Mouse (Mus musculus): ENCODE results near the gene Rapgef6. TPM values are rescaled to one million over a fixed set of nuclear protein-coding genes. Genes with fewer than 3 reads are reported as not detected.

Gene Rapgef6
- polyA plus RNA-seq, 1 experiment: 12.1 TPM

DNA sequence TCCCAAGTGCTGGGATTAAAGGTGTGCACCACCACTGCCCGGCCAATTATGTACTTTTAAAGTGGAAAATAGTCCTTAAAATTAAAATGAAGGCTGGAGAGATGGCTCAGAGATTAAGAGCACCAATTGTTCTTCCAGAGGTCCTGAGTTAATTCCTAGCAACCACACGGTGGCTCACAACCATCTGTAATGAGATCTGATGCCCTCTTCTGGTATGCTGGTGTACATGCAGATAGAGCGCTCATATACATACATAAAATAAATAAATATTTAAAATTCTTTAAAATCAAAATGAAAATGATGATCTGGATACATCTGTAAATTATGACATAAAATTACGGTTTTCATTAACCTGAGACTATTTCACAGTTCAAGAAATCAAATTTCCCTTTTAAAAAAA lies 123.8 kb downstream of the Rapgef6 start:
- TF ChIP-seq CTCF (conservative IDR thresholded peaks at IDR 0.05; ENCODE audit: insufficient read depth, insufficient read length, low read depth, low read length) (no peak), POLR2A (IDR thresholded peaks at IDR 0.05; ENCODE audit: low read depth, low read length) (no peak)
- no peak for DNase-seq
- WGBS: 99% methylated on average over 4 of the region's 4 CpGs
- Histone ChIP-seq H3K4me3 (ENCODE audit: insufficient read depth, low read depth, low read length) (no peak overlapping the region), H3K27ac (ENCODE audit: insufficient read depth, low read depth, low read length) (no peak overlapping the region), H3K27me3 (replicated peaks; ENCODE audit: control insufficient read depth, insufficient read depth, low read length) (no peaks in the 10 kb centered on the region), H3K4me1 (ENCODE audit: control insufficient read depth, insufficient read depth, low read length) (no peaks in the 10 kb centered on the region), H3K36me3 (ENCODE audit: control insufficient read depth, insufficient read depth, low read length) (no peaks in the 10 kb centered on the region; the same call in none of the 2 replicates)

DNA sequence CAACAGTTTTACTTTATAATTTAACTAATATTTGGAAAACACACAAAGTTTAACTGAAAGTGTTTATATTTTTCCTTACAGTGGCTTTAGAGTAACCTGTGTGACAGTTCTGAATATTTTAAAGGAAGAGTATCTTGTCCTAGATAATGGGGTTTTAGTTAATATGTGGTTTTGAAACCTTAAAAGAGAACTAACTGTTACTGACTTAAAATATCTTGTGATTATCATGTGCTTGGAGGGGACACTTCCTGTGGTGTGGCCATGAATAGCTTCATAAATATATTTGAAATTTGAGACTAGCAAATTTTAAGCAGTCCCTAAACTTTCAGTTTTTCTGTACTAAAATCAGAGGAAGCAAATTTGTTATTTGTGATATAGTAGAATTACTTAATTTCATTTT lies 125.9 kb downstream of the Rapgef6 start:
- Histone ChIP-seq H3K4me3 (ENCODE audit: insufficient read depth, low read depth, low read length) (no peak overlapping the region), H3K36me3 (ENCODE audit: control insufficient read depth, insufficient read depth, low read length) (no peaks in the 10 kb centered on the region; the same call in none of the 2 replicates), H3K27ac (ENCODE audit: insufficient read depth, low read depth, low read length) (no peak overlapping the region), H3K4me1 (ENCODE audit: control insufficient read depth, insufficient read depth, low read length) (no peaks in the 10 kb centered on the region), H3K27me3 (replicated peaks; ENCODE audit: control insufficient read depth, insufficient read depth, low read length) (no peaks in the 10 kb centered on the region)
- TF ChIP-seq CTCF (conservative IDR thresholded peaks at IDR 0.05; ENCODE audit: insufficient read depth, insufficient read length, low read depth, low read length): no peak
- no peak for TF ChIP-seq POLR2A (IDR thresholded peaks at IDR 0.05; ENCODE audit: low read depth, low read length)
- no peak for DNase-seq

DNA sequence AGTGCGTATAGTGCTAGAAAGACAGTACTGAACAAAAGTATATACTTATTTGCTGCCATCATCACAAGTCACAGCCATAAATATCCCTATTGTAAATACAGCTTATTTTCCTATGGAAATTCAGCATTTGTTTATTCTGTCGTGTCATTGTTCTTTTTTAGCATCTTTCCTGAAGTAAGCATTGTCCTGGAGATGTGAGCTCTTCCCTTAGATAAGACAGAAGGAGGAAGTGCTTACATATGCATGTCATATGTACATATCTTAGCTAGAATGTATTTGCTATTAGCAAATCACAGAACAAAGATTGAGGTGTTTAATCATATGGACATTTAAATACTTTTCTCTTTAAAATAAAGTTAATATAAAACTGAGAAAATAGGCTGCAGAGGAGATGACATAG lies 132.8 kb downstream of the Rapgef6 start:
- 84% methylated on average over 2 of the region's 2 CpGs for WGBS
- DNase-seq: no peak

DNA sequence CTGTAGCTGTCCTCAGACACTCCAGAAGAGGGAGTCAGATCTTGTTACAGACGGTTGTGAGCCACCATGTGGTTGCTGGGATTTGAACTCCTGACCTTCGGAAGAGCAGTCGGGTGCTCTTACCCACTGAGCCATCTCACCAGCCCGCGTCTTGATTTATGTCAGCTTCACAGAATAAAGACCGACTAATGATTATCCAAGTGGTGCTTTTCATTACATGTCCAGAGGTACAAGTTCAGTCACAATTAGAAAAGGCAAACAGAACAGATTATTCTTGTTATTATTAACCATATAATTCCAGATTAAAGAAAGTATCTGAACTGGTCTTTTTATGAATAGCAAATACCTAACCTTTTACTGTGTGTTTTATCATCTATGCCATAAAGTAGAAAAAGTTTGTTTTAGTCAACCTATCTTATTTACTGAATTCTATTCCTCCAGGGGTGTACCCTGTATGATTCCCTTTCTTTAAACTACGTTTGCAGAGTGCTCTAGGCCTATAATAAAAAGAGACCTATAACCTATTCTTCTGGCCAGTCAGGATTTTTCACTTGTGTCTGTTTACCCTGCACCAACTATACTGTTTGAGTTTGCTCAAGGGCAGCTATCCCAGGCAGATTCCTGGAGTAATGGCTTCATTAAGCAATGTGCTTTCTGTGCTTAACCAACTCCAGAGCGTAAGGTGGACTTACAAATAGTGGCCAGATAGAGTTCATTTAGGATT lies 151.1 kb downstream of the Rapgef6 start:
- H3K4me3 ChIP-seq (ENCODE audit: insufficient read depth, low read depth, low read length): no peak overlapping the region
- H3K36me3 ChIP-seq (ENCODE audit: control insufficient read depth, insufficient read depth, low read length): no peaks in the 10 kb centered on the region; the same call in 1 of the 2 replicates
- H3K27me3 ChIP-seq (replicated peaks; ENCODE audit: control insufficient read depth, insufficient read depth, low read length): no peaks in the 10 kb centered on the region
- TF ChIP-seq POLR2A (IDR thresholded peaks at IDR 0.05; ENCODE audit: low read depth, low read length) (no peak), CTCF (conservative IDR thresholded peaks at IDR 0.05; ENCODE audit: insufficient read depth, insufficient read length, low read depth, low read length) (no peak)
- 53% methylated on average over 8 of the region's 8 CpGs for WGBS
- DNase-seq: peak; percentile 30
- no peaks in the 10 kb centered on the region for H3K4me1 ChIP-seq (ENCODE audit: control insufficient read depth, insufficient read depth, low read length)
- no peak overlapping the region for H3K27ac ChIP-seq (ENCODE audit: insufficient read depth, low read depth, low read length)

More for the DNA sequence above, 132.8 kb downstream of the Rapgef6 start:
- Histone ChIP-seq H3K27me3 (replicated peaks; ENCODE audit: control insufficient read depth, insufficient read depth, low read length) (no peaks in the 10 kb centered on the region), H3K4me3 (ENCODE audit: insufficient read depth, low read depth, low read length) (no peak overlapping the region), H3K36me3 (ENCODE audit: control insufficient read depth, insufficient read depth, low read length) (no peaks in the 10 kb centered on the region; the same call in 1 of the 2 replicates), H3K4me1 (ENCODE audit: control insufficient read depth, insufficient read depth, low read length) (no peaks in the 10 kb centered on the region), H3K27ac (ENCODE audit: insufficient read depth, low read depth, low read length) (no peak overlapping the region)
- no peak for TF ChIP-seq POLR2A (IDR thresholded peaks at IDR 0.05; ENCODE audit: low read depth, low read length)
- TF ChIP-seq CTCF (conservative IDR thresholded peaks at IDR 0.05; ENCODE audit: insufficient read depth, insufficient read length, low read depth, low read length): no peak

DNA sequence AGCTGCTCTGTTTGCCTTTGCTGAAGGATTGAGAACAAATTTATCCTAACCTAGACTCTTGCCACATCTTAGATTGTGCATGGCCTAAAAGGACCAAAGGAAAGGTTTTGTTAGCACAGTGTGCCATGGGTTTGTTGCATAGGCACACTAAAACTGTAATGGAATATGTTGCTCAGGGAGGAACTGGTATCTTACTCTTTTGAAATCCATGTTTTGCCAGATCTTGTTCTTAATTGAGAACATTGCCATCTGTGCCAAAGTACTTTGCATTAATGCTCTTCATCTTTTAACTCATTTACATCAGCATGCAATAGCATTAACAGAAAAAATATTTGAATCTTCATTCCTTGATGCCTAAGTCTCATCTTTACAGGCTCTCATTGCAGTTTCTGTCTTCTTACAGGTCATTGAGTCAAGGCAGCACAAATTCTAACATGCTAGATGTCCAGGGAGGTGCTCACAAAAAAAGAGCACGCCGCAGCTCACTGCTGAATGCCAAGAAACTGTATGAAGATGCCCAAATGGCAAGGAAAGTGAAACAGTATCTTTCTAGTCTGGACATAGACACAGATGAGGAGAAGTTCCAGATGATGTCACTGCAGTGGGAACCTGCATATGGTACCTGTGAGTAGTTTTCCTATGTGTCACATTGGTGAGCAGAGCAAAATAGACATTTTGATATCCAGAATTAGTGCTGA lies 153.3 kb downstream of the Rapgef6 start:
- 96% methylated on average over 2 of the region's 2 CpGs for WGBS
- Histone ChIP-seq H3K27me3 (replicated peaks; ENCODE audit: control insufficient read depth, insufficient read depth, low read length) (no peaks in the 10 kb centered on the region), H3K4me3 (ENCODE audit: insufficient read depth, low read depth, low read length) (no peak overlapping the region), H3K36me3 (ENCODE audit: control insufficient read depth, insufficient read depth, low read length) (no peaks in the 10 kb centered on the region; the same call in none of the 2 replicates), H3K4me1 (ENCODE audit: control insufficient read depth, insufficient read depth, low read length) (no peaks in the 10 kb centered on the region), H3K27ac (ENCODE audit: insufficient read depth, low read depth, low read length) (no peak overlapping the region)
- no peak for DNase-seq
- no peak for TF ChIP-seq CTCF (conservative IDR thresholded peaks at IDR 0.05; ENCODE audit: insufficient read depth, insufficient read length, low read depth, low read length)
- no peak for TF ChIP-seq POLR2A (IDR thresholded peaks at IDR 0.05; ENCODE audit: low read depth, low read length)

DNA sequence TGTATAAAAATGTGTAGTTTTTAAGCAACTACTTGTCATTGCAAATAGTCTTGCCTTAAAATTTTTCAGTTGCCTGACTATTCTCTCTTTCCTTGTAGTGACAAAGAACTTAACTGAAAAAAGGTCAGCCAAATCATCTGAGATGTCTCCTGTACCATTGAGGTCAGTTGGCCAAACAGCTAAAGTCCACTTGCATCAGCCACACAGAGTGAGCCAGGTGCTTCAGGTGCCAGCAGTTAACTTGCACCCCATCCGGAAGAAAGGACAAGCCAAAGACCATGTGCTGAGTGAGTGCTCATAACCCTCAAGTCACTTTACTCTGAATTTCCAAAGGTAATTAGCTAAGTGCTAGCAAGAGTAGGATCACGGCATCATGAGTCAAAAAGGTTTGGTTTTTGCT lies 156.5 kb downstream of the Rapgef6 start:
- Histone ChIP-seq H3K36me3 (ENCODE audit: control insufficient read depth, insufficient read depth, low read length) (peaks cover 4% of the 10 kb centered on the region), H3K27me3 (replicated peaks; ENCODE audit: control insufficient read depth, insufficient read depth, low read length) (no peaks in the 10 kb centered on the region), H3K27ac (ENCODE audit: insufficient read depth, low read depth, low read length) (no peak overlapping the region), H3K4me1 (ENCODE audit: control insufficient read depth, insufficient read depth, low read length) (no peaks in the 10 kb centered on the region), H3K4me3 (ENCODE audit: insufficient read depth, low read depth, low read length) (no peak overlapping the region)
- TF ChIP-seq CTCF (conservative IDR thresholded peaks at IDR 0.05; ENCODE audit: insufficient read depth, insufficient read length, low read depth, low read length): no peak
- TF ChIP-seq POLR2A (IDR thresholded peaks at IDR 0.05; ENCODE audit: low read depth, low read length): no peak
- peak; percentile 76 for DNase-seq
- WGBS: 54% methylated on average over 2 of the region's 2 CpGs

DNA sequence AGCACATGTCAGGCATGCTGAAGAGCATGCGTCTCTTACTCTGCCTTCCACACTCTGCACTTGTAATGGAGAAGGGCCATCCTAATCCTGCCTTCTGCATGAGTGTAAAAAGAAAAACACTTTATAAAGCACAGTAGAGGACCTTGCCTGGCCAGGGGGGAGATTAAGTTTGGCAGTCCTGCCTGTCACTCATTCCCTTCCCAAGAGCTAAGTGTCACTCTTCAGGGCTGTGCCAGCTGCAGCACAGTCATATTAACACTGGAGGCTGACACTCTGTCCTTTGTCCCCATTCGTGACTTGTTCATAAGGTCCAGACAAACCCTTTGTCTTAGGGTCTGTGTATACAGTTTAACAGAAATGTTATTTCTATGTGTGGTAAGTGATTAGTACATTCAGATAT lies 162.2 kb downstream of the Rapgef6 start:
- H3K36me3 ChIP-seq (ENCODE audit: control insufficient read depth, insufficient read depth, low read length): peaks cover 4% of the 10 kb centered on the region
- 95% methylated on average over 2 of the region's 2 CpGs for WGBS
- DNase-seq: no peak
- H3K4me1 ChIP-seq (ENCODE audit: control insufficient read depth, insufficient read depth, low read length): no peaks in the 10 kb centered on the region
- TF ChIP-seq POLR2A (IDR thresholded peaks at IDR 0.05; ENCODE audit: low read depth, low read length): no peak
- TF ChIP-seq CTCF (conservative IDR thresholded peaks at IDR 0.05; ENCODE audit: insufficient read depth, insufficient read length, low read depth, low read length): no peak
- H3K4me3 ChIP-seq (ENCODE audit: insufficient read depth, low read depth, low read length): no peak overlapping the region
- no peaks in the 10 kb centered on the region for H3K27me3 ChIP-seq (replicated peaks; ENCODE audit: control insufficient read depth, insufficient read depth, low read length)
- no peak overlapping the region for H3K27ac ChIP-seq (ENCODE audit: insufficient read depth, low read depth, low read length)

All from kidney, adult 2 months (tissue).